11 mouse cellular contexts compared by ENCODE assay signal in genomic region chr4:83232315-83232880, GRCm38 (mm10).
DNase-seq lines count a peak whose midpoint lies in the region; ATAC-seq and TF ChIP-seq lines count a peak whose summit lies in the region.
"Had no signal": no experiment of that assay in that cellular context is flagged by ENCODE, and none has a peak within 500 bp of the region (broad histone marks: within the 10 kb centered on the region; RNA-seq: fewer than 3 reads in every experiment).

No protein-coding gene starts in this region.

- no peak overlapping the region for H3K4me3 ChIP-seq in forebrain, embryonic 10.5 days
- H3K4me3 ChIP-seq in forebrain, embryonic 11.5 days (ENCODE audit: low read depth, low read length): no peak overlapping the region
- no peak overlapping the region for H3K4me3 ChIP-seq in lung, embryonic 15.5 days
- H3K4me3 ChIP-seq in lung, adult 2 months (replicated peaks; ENCODE audit: extremely low read depth, low read depth, low read length): no peak overlapping the region
- H3K4me3 ChIP-seq in forebrain, embryonic 13.5 days: peak overlapping the region; percentile 12; the same call in 1 of the 2 replicates
- H3K4me3 ChIP-seq in stomach, postnatal 0 days (ENCODE audit: low read depth, low read length): no peak overlapping the region
- H3K4me3 ChIP-seq: embryonic facial prominence, embryonic 12.5 days had no signal

- no peaks in the 10 kb centered on the region; the same call in 1 of the 2 replicates for H3K36me3 ChIP-seq in forebrain, embryonic 10.5 days (replicated peaks)
- H3K36me3 ChIP-seq in forebrain, embryonic 11.5 days (ENCODE audit: control insufficient read depth, insufficient read depth, low read length): no peaks in the 10 kb centered on the region
- H3K36me3 ChIP-seq in lung, embryonic 15.5 days: no peaks in the 10 kb centered on the region
- peaks cover 10% of the 10 kb centered on the region; the same call in 1 of the 2 replicates for H3K36me3 ChIP-seq in forebrain, embryonic 13.5 days (ENCODE audit: poor library complexity, severe bottlenecking)
- H3K36me3 ChIP-seq in stomach, postnatal 0 days (ENCODE audit: control insufficient read depth, insufficient read depth, low read length): peaks cover 5% of the 10 kb centered on the region; the same call in 1 of the 2 replicates
- H3K36me3 ChIP-seq: embryonic facial prominence, embryonic 12.5 days had no signal

- TF ChIP-seq POLR2A in lung, adult 2 months (IDR thresholded peaks at IDR 0.05; ENCODE audit: borderline replicate concordance, extremely low read depth, low read depth, low read length): no peak

- no peak for ATAC-seq in forebrain, embryonic 11.5 days (replicated peaks; ENCODE audit: low FRiP score)
- ATAC-seq in lung, embryonic 15.5 days (ENCODE audit: borderline replicate concordance, extremely low read depth, low FRiP score, low TSS enrichment): peak; percentile 58; the same call in 1 of the 2 replicates
- no peak for ATAC-seq in forebrain, embryonic 13.5 days
- no peak for ATAC-seq in stomach, postnatal 0 days (ENCODE audit: low FRiP score, low TSS enrichment)

- H3K27me3 ChIP-seq in forebrain, embryonic 10.5 days (ENCODE audit: poor library complexity, severe bottlenecking): no peaks in the 10 kb centered on the region
- H3K27me3 ChIP-seq in forebrain, embryonic 11.5 days (ENCODE audit: control insufficient read depth, insufficient read depth, low read length): no peaks in the 10 kb centered on the region
- H3K27me3 ChIP-seq in lung, embryonic 15.5 days: no peaks in the 10 kb centered on the region
- H3K27me3 ChIP-seq in forebrain, embryonic 13.5 days: no peaks in the 10 kb centered on the region
- no peaks in the 10 kb centered on the region for H3K27me3 ChIP-seq in stomach, postnatal 0 days (ENCODE audit: control insufficient read depth, insufficient read depth, low read length)
- H3K27me3 ChIP-seq: embryonic facial prominence, embryonic 12.5 days had no signal

- no peak for DNase-seq in forebrain, embryonic 10.5 days (ENCODE audit: extremely low spot score, low spot score)
- DNase-seq in forebrain, embryonic 11.5 days (ENCODE audit: low spot score): no peak
- DNase-seq in lung, adult 2 months: no peak
- DNase-seq in stomach, postnatal 0 days (ENCODE audit: low spot score): no peak
- no peak for DNase-seq in urinary bladder, postnatal 14 days (ENCODE audit: low spot score)
- DNase-seq in urinary bladder, postnatal 10 days (ENCODE audit: low spot score): no peak
- DNase-seq: adrenal gland, adult 2 months had no signal

- WGBS in forebrain, embryonic 10.5 days: 91% methylated on average over 9 of the region's 9 CpGs
- 87% methylated on average over 9 of the region's 9 CpGs for WGBS in forebrain, embryonic 11.5 days
- WGBS in lung, embryonic 15.5 days: 34% methylated on average over 9 of the region's 9 CpGs
- 60% methylated on average over 9 of the region's 9 CpGs for WGBS in lung, adult 2 months
- 81% methylated on average over 9 of the region's 9 CpGs for WGBS in forebrain, embryonic 13.5 days
- WGBS in stomach, postnatal 0 days: 44% methylated on average over 9 of the region's 9 CpGs

- TF ChIP-seq EP300 in stomach, postnatal 0 days (optimal IDR thresholded peaks at IDR 0.05): no peak

- 0 out of 2 replicates have a peak overlapping the region, but pooled peaks have one; percentile 8 for H3K27ac ChIP-seq in forebrain, embryonic 10.5 days
- no peak overlapping the region for H3K27ac ChIP-seq in forebrain, embryonic 11.5 days (ENCODE audit: low read depth, low read length)
- H3K27ac ChIP-seq in lung, embryonic 15.5 days: peak overlapping the region; percentile 35
- peak overlapping the region; percentile 92 for H3K27ac ChIP-seq in forebrain, embryonic 13.5 days
- H3K27ac ChIP-seq in stomach, postnatal 0 days (replicated peaks): peak overlapping the region; percentile 24; the same call in 1 of the 2 replicates
- H3K27ac ChIP-seq: layer of hippocampus, adult 2 months had no signal

- TF ChIP-seq CTCF in lung, adult 2 months (IDR thresholded peaks at IDR 0.05; ENCODE audit: insufficient read depth, low read length): no peak
- TF ChIP-seq CTCF in stomach, postnatal 0 days (IDR thresholded peaks at IDR 0.05; ENCODE audit: low read depth): no peak

- no peak overlapping the region for H3K9ac ChIP-seq in forebrain, embryonic 11.5 days (ENCODE audit: low read length)
- no peak overlapping the region for H3K9ac ChIP-seq in lung, embryonic 15.5 days
- no peak overlapping the region for H3K9ac ChIP-seq in forebrain, embryonic 13.5 days
- no peak overlapping the region for H3K9ac ChIP-seq in stomach, postnatal 0 days (ENCODE audit: low read length)
- H3K9ac ChIP-seq: embryonic facial prominence, embryonic 12.5 days had no signal

- H3K4me2 ChIP-seq in forebrain, embryonic 11.5 days (ENCODE audit: low read depth, low read length, severe bottlenecking): no peak overlapping the region
- no peak overlapping the region for H3K4me2 ChIP-seq in lung, embryonic 15.5 days
- H3K4me2 ChIP-seq in forebrain, embryonic 13.5 days: peak overlapping the region; percentile 43
- no peak overlapping the region for H3K4me2 ChIP-seq in stomach, postnatal 0 days (replicated peaks; ENCODE audit: low read depth)
- H3K4me2 ChIP-seq: embryonic facial prominence, embryonic 12.5 days had no signal

- peaks cover 21% of the 10 kb centered on the region for H3K4me1 ChIP-seq in forebrain, embryonic 10.5 days
- H3K4me1 ChIP-seq in forebrain, embryonic 11.5 days (replicated peaks; ENCODE audit: control insufficient read depth, insufficient read depth, low read length): no peaks in the 10 kb centered on the region
- H3K4me1 ChIP-seq in lung, embryonic 15.5 days: peaks cover 41% of the 10 kb centered on the region
- H3K4me1 ChIP-seq in lung, adult 2 months (ENCODE audit: control insufficient read depth, insufficient read depth, low read length): peaks cover 3% of the 10 kb centered on the region; the same call in 1 of the 2 replicates
- H3K4me1 ChIP-seq in forebrain, embryonic 13.5 days: peaks cover 20% of the 10 kb centered on the region
- no peaks in the 10 kb centered on the region for H3K4me1 ChIP-seq in stomach, postnatal 0 days (replicated peaks; ENCODE audit: control insufficient read depth, insufficient read depth)

- H3K9me3 ChIP-seq in forebrain, embryonic 10.5 days: no peaks in the 10 kb centered on the region
- H3K9me3 ChIP-seq in forebrain, embryonic 11.5 days (ENCODE audit: control insufficient read depth, low read length): no peaks in the 10 kb centered on the region
- no peaks in the 10 kb centered on the region for H3K9me3 ChIP-seq in lung, embryonic 15.5 days
- H3K9me3 ChIP-seq in forebrain, embryonic 13.5 days (replicated peaks): no peaks in the 10 kb centered on the region
- H3K9me3 ChIP-seq in stomach, postnatal 0 days (ENCODE audit: control insufficient read depth, low read length): no peaks in the 10 kb centered on the region
- H3K9me3 ChIP-seq: embryonic facial prominence, embryonic 12.5 days had no signal
